Mouse (Mus musculus) CD8-positive naive resting alpha-beta T cell, adult 2 months (primary cell): ENCODE data around the gene Hspb7.

Experiments used
- DNase-seq, 2 experiments: peaks; one replicate each; pipeline ENCODE4 v3.0.0; 2022; ENCODE audit warnings: low read depth in 2 of 2, low spot score in 2 of 2

The Hspb7 gene

DNA sequence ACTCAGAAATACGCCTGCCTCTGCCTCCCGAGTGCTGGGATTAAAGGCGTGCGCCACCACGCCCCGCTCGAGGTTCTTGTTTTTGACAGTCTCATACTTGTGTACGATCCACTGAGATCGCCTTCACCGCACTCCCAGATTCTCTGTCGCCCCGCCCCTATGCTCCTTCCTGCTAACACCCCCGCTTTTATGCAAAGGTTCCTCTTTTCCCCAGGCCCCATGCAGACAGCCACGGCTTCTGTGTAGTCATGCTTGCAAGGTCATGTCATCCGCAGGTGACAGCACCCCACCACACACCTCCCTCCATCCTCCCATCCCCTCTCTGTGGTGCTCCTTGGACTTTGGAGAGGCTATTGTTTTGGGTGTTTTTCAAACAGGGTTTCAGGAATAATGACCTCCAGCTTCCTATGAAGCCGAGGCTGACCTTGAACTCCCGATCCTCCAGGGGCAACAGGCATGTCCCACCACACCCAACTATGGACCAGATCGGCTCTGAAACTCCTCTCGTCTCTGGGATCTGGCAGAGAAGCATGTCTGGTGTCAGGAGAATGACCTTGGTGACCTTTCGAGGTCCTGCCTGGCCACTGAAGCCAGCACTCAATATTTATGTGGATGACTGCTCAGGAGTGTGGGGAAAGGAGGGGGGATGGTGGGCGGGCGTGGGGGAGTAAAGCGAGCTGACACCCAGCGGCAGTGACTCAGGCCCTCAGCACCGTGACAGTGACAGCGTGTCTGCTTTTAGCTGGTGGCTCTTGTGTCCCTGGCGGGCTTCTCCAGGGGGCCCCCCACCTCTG, 984 bp upstream of the Hspb7 start:
- no peak for DNase-seq

- DNase-seq: no peak
Observed at GRCm38 (mm10) chr4:141420886-141421285, 307 bp downstream of the Hspb7 start.

GRCm38 (mm10) chr4:141421423-141421822, 844 bp downstream of the Hspb7 start:
- DNase-seq: no peak

GRCm38 (mm10) chr4:141422841-141423240, 2.3 kb downstream of the Hspb7 start:
- DNase-seq: no peak

GRCm38 (mm10) chr4:141423288-141423687, 2.7 kb downstream of the Hspb7 start:
- no peak for DNase-seq

GRCm38 (mm10) chr4:141423691-141424431, 3.3 kb downstream of the Hspb7 start:
- DNase-seq: no peak

GRCm38 (mm10) chr4:141425484-141426479, 5.2 kb downstream of the Hspb7 start:
- DNase-seq: peak in 1 of 2 experiments; percentile 20

DNA sequence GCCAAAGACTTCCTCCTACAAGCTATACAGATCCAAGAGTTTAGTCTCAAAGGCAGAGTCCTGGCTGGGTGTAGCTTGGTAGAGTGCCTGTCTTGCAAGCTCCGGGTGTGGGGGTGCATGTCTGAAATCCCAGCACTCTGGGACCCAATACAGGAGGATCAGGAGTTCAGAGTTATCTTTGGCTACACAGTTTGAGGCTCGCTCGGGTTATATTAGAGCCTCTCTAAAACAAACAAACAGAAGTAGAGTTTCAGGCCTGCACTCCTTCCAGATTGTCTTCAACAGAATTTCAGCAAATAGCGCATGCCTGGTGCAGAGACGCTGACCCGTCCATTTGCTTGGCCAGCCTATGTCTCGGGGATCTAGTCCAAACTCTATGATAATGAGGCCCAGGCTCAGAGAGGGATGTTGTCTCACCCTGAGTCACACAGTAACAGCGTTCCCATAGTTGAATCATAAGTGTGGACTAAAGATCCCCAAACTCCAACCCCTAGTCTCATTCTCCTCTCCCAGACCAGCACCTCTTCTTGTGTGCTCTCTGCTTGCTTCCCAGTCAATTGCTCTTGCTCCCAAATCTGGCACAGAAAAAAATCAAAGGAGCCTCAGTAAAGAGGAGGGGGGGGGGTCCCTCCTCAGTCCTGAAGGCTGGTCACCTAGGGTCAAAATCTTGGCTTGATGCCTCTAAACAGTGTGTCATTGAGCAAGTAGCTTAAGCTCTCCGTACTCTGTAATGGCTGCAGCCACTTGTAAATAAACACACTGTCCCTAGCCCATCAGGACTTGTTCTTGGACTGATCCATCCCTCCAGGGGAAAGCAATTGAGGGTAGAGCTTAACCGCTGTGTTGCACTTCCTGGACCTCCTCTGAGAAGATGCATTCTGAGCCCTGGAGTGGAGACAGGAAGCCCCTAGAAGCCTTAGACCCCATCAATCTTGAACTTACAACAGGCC, 6.5 kb downstream of the Hspb7 start:
- no peak for DNase-seq

DNA sequence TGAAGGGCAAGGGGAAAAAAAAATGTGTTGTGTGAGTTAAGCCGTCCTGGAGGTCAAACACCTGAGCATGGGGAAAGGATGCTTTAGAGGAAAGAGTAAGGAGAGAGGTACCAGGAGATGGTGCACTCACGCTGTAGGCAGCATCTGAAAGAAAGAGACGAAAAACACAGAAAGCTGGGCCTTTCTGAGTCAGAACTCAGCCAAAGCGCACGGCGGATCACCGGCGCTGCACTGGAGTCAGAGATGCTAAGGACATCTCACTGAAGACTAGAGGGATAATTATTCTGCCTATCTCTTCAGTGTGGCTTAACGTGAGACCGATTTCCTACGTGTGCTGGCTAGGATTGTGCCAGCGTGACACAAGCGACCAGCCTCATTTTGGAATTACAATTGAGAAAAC, 7.3 kb downstream of the Hspb7 start:
- DNase-seq: no peak

GRCm38 (mm10) chr4:141429381-141429780, 8.8 kb downstream of the Hspb7 start:
- DNase-seq: no peak

DNA sequence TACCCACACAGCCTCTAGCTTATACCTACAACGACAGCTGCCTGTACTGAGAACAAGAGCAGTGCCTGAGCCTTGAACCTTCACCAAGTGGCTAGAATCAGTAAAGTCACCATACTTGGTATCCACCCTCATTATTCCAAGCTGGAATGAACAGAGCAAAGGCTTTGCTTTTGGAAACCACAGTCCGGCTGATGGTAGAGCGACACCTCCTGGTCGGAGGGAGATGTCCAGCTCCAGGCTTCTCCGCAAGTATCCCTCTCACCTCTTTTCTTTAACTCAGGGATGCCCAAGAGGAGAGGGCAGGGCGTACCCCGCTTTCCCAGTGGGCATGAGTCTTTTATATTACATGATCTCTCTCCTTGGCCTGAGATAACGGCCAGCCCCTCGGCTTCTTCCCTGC, 9.3 kb downstream of the Hspb7 start:
- no peak for DNase-seq

DNA sequence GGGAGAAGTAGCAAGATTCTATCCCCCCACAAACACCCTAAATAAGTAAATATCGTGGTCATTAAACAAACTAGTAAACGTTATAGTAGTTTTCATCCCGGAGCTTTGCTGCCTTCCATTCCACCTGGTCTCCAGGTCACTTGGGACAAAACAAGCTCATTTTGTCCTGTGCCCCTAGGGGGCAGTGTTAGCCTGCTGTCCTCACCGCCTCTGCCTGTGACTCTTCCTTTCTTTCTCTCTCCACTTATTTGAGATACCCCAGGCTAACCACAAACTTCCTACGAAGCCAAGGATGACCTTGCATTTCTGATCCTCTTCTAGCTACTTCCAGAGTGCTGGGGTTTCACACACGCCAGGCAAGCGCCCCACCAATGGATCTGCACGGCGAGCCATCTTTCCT, 10.4 kb downstream of the Hspb7 start:
- peak; percentile 60 to 69 for DNase-seq

DNA sequence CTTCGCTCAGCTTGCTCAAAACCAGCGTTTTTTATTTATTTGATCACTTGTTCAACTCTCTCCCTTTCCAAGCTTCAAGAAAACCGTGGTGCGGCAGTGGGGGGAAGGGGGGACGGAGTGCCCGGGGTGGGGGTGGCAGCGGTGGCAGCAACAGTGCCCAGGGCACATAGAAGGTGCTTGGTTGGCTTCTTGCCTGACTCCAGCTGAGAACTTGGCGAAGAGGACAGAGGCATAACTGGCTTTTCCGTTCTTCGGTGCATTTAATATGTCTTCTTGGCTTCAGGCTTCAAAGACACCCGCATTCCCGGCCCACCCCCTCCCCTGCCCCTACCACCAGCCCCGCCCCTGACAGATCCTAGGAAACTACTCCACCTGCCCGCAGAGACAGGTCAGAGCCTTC, 12.1 kb downstream of the Hspb7 start:
- DNase-seq: no peak

GRCm38 (mm10) chr4:141433191-141433590, 12.6 kb downstream of the Hspb7 start:
- DNase-seq: no peak

- no peak for DNase-seq
Observed at GRCm38 (mm10) chr4:141435974-141436373, 15.4 kb downstream of the Hspb7 start, which contains the start of gene Srarp. TSS of gene Srarp (minus strand) at chr4:141436105.

DNA sequence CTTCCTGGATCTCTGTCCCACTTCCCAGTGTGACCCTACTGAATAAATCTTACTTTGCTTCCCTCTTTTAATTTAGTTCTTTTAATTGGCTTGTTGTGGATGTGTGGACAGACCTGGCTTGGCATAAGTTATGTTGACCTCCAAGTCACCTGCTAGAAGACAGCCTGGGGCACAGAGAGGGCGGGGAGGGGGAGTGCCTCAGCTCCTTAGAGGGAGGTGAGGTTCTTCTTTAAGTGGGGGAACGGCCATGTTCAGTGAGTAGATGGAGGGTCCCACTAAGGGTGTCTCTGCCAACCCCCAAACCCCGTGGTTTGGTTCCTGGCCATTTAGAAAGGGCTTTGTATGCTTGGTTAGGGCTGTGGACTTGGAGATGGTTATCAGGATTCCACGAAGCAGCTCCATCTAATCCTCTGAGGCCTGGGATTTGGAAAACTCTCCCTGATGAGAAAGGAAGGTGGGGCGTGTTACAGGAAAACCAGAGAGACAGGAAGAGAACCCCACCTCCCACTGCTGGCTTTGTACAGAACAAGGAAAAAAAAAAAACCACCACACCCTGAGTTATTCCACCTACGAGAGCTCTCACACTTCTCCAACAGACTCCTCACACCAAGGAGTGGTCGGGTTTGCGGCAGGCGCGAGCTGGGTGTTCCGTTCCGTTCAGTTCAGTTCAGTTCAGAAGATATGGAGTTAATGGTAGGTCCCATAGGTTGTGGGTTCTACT, 18.7 kb downstream of the Hspb7 start:
- no peak for DNase-seq

- no peak for DNase-seq
Observed at GRCm38 (mm10) chr4:141440877-141441276, 20.3 kb downstream of the Hspb7 start.

DNA sequence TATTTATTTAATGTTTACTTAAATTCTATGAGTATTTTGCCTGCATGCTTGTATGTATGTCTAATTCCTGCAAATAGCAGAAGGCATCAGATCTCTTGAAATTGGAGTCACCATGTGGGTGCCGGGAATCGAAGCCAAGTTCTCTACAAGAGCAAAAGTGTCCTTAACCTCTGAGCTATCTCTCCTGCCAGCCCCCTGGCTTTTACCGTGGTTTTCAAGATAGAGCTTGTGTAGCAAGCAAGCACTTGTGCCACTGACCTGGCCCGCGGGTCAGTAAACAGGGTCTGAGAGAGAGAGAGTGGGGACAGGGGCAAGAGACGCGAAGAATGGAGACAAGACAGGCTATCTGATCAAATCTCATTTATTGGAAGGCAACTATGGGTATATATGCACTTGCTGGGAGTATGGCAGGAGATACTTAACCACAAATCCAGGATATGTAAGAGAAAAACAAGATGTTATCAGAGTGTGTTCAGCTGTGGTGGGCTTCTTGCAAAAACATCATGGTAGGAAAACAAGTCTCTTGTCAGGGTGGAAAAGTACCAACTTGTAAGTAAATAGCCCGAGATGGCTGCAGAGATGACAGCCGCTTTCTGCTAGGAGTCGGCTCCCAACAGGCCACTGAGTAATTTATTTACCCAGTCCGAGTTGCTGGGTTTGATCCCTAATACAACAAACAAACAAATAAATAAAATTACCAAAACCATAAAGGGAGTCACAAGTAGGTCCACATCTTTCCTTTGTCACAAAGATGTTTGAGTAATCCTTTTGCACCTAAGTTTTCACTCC, 23.3 kb downstream of the Hspb7 start:
- DNase-seq: no peak
